Comparison of ENCODE assay signal across 8 mouse cellular contexts in the genomic region with DNA sequence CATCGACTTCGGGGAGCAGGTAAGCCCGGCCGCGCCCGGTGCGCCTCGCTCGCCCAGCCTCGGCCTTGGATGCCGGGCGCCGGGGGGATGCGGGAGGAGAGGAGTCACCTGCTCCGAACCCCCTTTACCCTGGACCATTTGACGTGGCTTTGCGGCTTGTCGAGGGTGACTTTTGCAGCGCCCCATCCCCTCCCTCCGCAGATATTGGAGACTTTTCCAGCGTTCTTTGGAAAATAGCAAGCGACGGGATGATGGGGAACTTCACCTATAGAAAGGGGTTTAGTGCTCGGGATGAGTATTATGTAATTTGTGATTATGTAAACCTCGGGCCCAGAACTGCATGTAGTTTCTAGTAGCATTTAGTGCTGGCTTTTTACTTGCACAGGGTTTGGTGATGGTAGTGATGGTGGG. TPM values are rescaled to one million over a fixed set of nuclear protein-coding genes. Genes with fewer than 3 reads are reported as not detected.
A peak's percentile ranks its signal among the peaks of the same experiment; 100 is the strongest.
DNase-seq lines count a peak whose midpoint lies in the region; ATAC-seq and TF ChIP-seq lines count a peak whose summit lies in the region.

No protein-coding gene starts in this region.

- H3K27me3 ChIP-seq in erythroblast, embryonic 14.5 days (ENCODE audit: control insufficient read depth) = peaks cover 4% of the 10 kb centered on the region
- no peaks in the 10 kb centered on the region for H3K27me3 ChIP-seq in stomach, embryonic 16.5 days (ENCODE audit: control insufficient read depth, insufficient read depth, low read length)

- intact Hi-C loops in gastrocnemius, adult 2 months (cut with DNase I) = loop anchor here (2.0 to 5.0 kb wide), 3 partner anchors 35 to 140 kb away; no protein-coding TSS in a partner anchor

- peak; percentile 25 for ATAC-seq in CD4-positive, CD25-positive, alpha-beta regulatory T cell, adult 4 months
- ATAC-seq in stomach, embryonic 16.5 days (ENCODE audit: insufficient read depth, low FRiP score) = 0 out of 2 replicates have a peak, but pooled peaks have one; percentile 27

- WGBS in stomach, embryonic 16.5 days = under 1% methylated on average over 25 of the region's 25 CpGs

- H3K4me1 ChIP-seq in erythroblast, embryonic 14.5 days (ENCODE audit: control insufficient read depth) = peaks cover 56% of the 10 kb centered on the region
- H3K4me1 ChIP-seq in stomach, embryonic 16.5 days (ENCODE audit: control insufficient read depth, insufficient read depth, low read length) = peaks cover 9% of the 10 kb centered on the region

- peaks cover 25% of the 10 kb centered on the region for H3K36me3 ChIP-seq in erythroblast, embryonic 14.5 days (ENCODE audit: control insufficient read depth)
- no peaks in the 10 kb centered on the region for H3K36me3 ChIP-seq in stomach, embryonic 16.5 days (ENCODE audit: control insufficient read depth, insufficient read depth, low read length)

- no peak for TF ChIP-seq CTCF in gastrocnemius, adult 2 months (IDR thresholded peaks at IDR 0.05)

- no peaks in the 10 kb centered on the region for H3K9me3 ChIP-seq in erythroblast, embryonic 14.5 days (ENCODE audit: control insufficient read depth, low read length)
- no peaks in the 10 kb centered on the region for H3K9me3 ChIP-seq in stomach, embryonic 16.5 days (replicated peaks; ENCODE audit: control insufficient read depth, low read length)

- peak overlapping the region; percentile 95 for H3K4me3 ChIP-seq in gastrocnemius, adult 2 months
- peak overlapping the region; percentile 100 for H3K4me3 ChIP-seq in erythroblast, embryonic 14.5 days (replicated peaks)
- H3K4me3 ChIP-seq in stomach, embryonic 16.5 days (replicated peaks; ENCODE audit: low read length) = peak overlapping the region; percentile 58

- H3K9ac ChIP-seq in stomach, embryonic 16.5 days (ENCODE audit: low read length) = peak overlapping the region; percentile 87

- DNase-seq in gastrocnemius, adult 2 months = no peak
- DNase-seq in gastrocnemius, postnatal 10 days = no peak
- peak; percentile 56 for DNase-seq in liver
- no peak for DNase-seq in thymus, postnatal 4 days
- no peak for DNase-seq in frontal cortex, postnatal 14 days (ENCODE audit: low spot score in 2 of 2)

- peak overlapping the region; percentile 96 for H3K27ac ChIP-seq in gastrocnemius, adult 2 months
- H3K27ac ChIP-seq in stomach, embryonic 16.5 days (ENCODE audit: low read length) = peak overlapping the region; percentile 67; the same call in 1 of the 2 replicates

- peak overlapping the region; percentile 82 for H3K4me2 ChIP-seq in stomach, embryonic 16.5 days (ENCODE audit: low read depth, low read length)

RNA-seq across cellular contexts. Expression of gene Ank, which starts 0.6 kb away (rescaled TPM):
- 100 to 1,000 TPM; 134 to 142 TPM for total RNA-seq in gastrocnemius, adult 2 months (2021)
- 10 to 100 TPM; 35.1 to 35.5 TPM for total RNA-seq in gastrocnemius, postnatal 10 days (2021)
- polyA plus RNA-seq in CD4-positive, CD25-positive, alpha-beta regulatory T cell, adult 4 months (2017; shearing (Covaris generic)) = 10 to 100 TPM; 15.2 to 16.9 TPM
- 3.0 and 3.7 TPM in 2 replicates for polyA plus RNA-seq in erythroblast, embryonic 14.5 days (2012)
- 7.4 and 8.2 TPM in 2 replicates for polyA plus RNA-seq in stomach, embryonic 16.5 days (2015; fragmentation: Nextera tagmentation; extraction: Ambion mirVana)
